Mouse (Mus musculus): Measurements from ENCODE around the gene Xrcc6. TPM values are rescaled to one million over a fixed set of nuclear protein-coding genes. Genes with fewer than 3 reads are reported as not detected.

Gene Xrcc6
- 10 to 100 TPM; 18.7 to 23.9 TPM for total RNA-seq (2021)
- long read RNA-seq, experiment 1, transcript Xrcc6-201 (13 exons, 2,114 nt): major isoform, 7 of 15 reads
- long read RNA-seq, experiment 1, partial matches to known transcripts: 1 of 15 reads
- long read RNA-seq, experiment 1, other reads (novel, unspliced or antisense): 7 of 15 reads
- long read RNA-seq, experiment 2, transcript Xrcc6-201 (13 exons, 2,114 nt): major isoform, 7 of 13 reads
- long read RNA-seq, experiment 2, partial matches to known transcripts: 1 of 13 reads
- long read RNA-seq, experiment 2, other reads (novel, unspliced or antisense): 5 of 13 reads

- no peak for DNase-seq (ENCODE audit: low spot score in 2 of 2)
- intact Hi-C loops (cut with DNase I): loop anchor here (2.0 to 5.0 kb wide), 2 partner anchors 27 to 50 kb away; partner anchors contain the start of genes Csdc2 and Pmm1
These were observed at the start of gene Xrcc6 for GRCm38 (mm10) chr15:81987646-81988045. Gene Xrcc6 (plus strand): TSS chr15:81987835.

GRCm38 (mm10) chr15:81938246-81938645 lies 49.4 kb upstream of the Xrcc6 start:
- DNase-seq (ENCODE audit: low spot score in 2 of 2): peak; percentile 40 to 68
- intact Hi-C loops (cut with DNase I): loop anchor here (5.0 kb wide), 1 partner anchor 49 kb away; the partner anchor contains the start of gene Xrcc6

GRCm38 (mm10) chr15:81939157-81939715 lies 48.4 kb upstream of the Xrcc6 start:
- no peak for DNase-seq (ENCODE audit: low spot score in 2 of 2)
- intact Hi-C loops (cut with DNase I): loop anchor here (5.0 kb wide), 1 partner anchor 48 kb away; the partner anchor contains the start of gene Xrcc6

GRCm38 (mm10) chr15:81939774-81940173 lies 47.9 kb upstream of the Xrcc6 start:
- intact Hi-C loops (cut with DNase I): loop anchor here (5.0 kb wide), 1 partner anchor 48 kb away; the partner anchor contains the start of gene Xrcc6

GRCm38 (mm10) chr15:81940219-81940618 lies 47.4 kb upstream of the Xrcc6 start:
- DNase-seq (ENCODE audit: low spot score in 2 of 2): no peak
- intact Hi-C loops (cut with DNase I): no loop called here

More at GRCm38 (mm10) chr15:81939774-81940173, 47.9 kb upstream of the Xrcc6 start:
- no peak for DNase-seq (ENCODE audit: low spot score in 2 of 2)

- intact Hi-C loops (cut with DNase I): no loop called here
These were observed 46.6 kb upstream of the Xrcc6 start for GRCm38 (mm10) chr15:81941010-81941409.

GRCm38 (mm10) chr15:81943176-81943749 lies 44.4 kb upstream of the Xrcc6 start:
- no peak for DNase-seq (ENCODE audit: low spot score in 2 of 2)
- intact Hi-C loops (cut with DNase I): no loop called here

More at GRCm38 (mm10) chr15:81941010-81941409, 46.6 kb upstream of the Xrcc6 start:
- no peak for DNase-seq (ENCODE audit: low spot score in 2 of 2)

- DNase-seq (ENCODE audit: low spot score in 2 of 2): no peak
- intact Hi-C loops (cut with DNase I): no loop called here
These were observed 38.6 kb upstream of the Xrcc6 start for GRCm38 (mm10) chr15:81949076-81949475.

- DNase-seq (ENCODE audit: low spot score in 2 of 2): no peak
- intact Hi-C loops (cut with DNase I): no loop called here
These were observed 38.0 kb upstream of the Xrcc6 start for GRCm38 (mm10) chr15:81949476-81950131.

- intact Hi-C loops (cut with DNase I): no loop called here
These were observed 36.9 kb upstream of the Xrcc6 start for GRCm38 (mm10) chr15:81950716-81951115.

GRCm38 (mm10) chr15:81951159-81951558 lies 36.5 kb upstream of the Xrcc6 start:
- intact Hi-C loops (cut with DNase I): no loop called here
- no peak for DNase-seq (ENCODE audit: low spot score in 2 of 2)

More at GRCm38 (mm10) chr15:81950716-81951115, 36.9 kb upstream of the Xrcc6 start:
- no peak for DNase-seq (ENCODE audit: low spot score in 2 of 2)

- intact Hi-C loops (cut with DNase I): no loop called here
These were observed 35.3 kb upstream of the Xrcc6 start for GRCm38 (mm10) chr15:81952310-81952709.

GRCm38 (mm10) chr15:81954151-81954583 lies 33.5 kb upstream of the Xrcc6 start:
- DNase-seq (ENCODE audit: low spot score in 2 of 2): peak in 1 of 2 experiments; percentile 2
- intact Hi-C loops (cut with DNase I): no loop called here

More at GRCm38 (mm10) chr15:81952310-81952709, 35.3 kb upstream of the Xrcc6 start:
- DNase-seq (ENCODE audit: low spot score in 2 of 2): no peak

GRCm38 (mm10) chr15:81954716-81955115 lies 32.9 kb upstream of the Xrcc6 start:
- no peak for DNase-seq (ENCODE audit: low spot score in 2 of 2)
- intact Hi-C loops (cut with DNase I): no loop called here

- intact Hi-C loops (cut with DNase I): no loop called here
- DNase-seq (ENCODE audit: low spot score in 2 of 2): no peak
These were observed 32.2 kb upstream of the Xrcc6 start for GRCm38 (mm10) chr15:81955414-81955813.

GRCm38 (mm10) chr15:81956457-81956856 lies 31.2 kb upstream of the Xrcc6 start:
- intact Hi-C loops (cut with DNase I): no loop called here
- peak; percentile 65 to 79 for DNase-seq (ENCODE audit: low spot score in 2 of 2)

GRCm38 (mm10) chr15:81957598-81957997 lies 30.0 kb upstream of the Xrcc6 start:
- DNase-seq (ENCODE audit: low spot score in 2 of 2): peak in 1 of 2 experiments; percentile 60
- intact Hi-C loops (cut with DNase I): no loop called here

- intact Hi-C loops (cut with DNase I): no loop called here
- no peak for DNase-seq (ENCODE audit: low spot score in 2 of 2)
These were observed 28.7 kb upstream of the Xrcc6 start for GRCm38 (mm10) chr15:81958906-81959305.

- intact Hi-C loops (cut with DNase I): loop anchor here (2.0 kb wide), 1 partner anchor 28 kb away; no protein-coding TSS in a partner anchor
- peak; percentile 97 to 98 for DNase-seq (ENCODE audit: low spot score in 2 of 2)
These were observed 27.2 kb upstream of the Xrcc6 start, which contains the start of gene Pmm1 for GRCm38 (mm10) chr15:81960171-81961077. Gene Pmm1 (minus strand): TSS chr15:81960930.
